Mouse (Mus musculus) C2C12 (cell line): ENCODE results near the gene Mlst8.

ENCODE experiments used
- CEBPB ChIP-seq: IDR thresholded peaks from one replicate; pipeline ENCODE4 v1.6.1; 2011; ENCODE audit warnings: low read depth, mild to moderate bottlenecking, control low read depth, moderate library complexity
- CTCF ChIP-seq: IDR thresholded peaks from one replicate; pipeline ENCODE4 v1.5.1; 2011; ENCODE audit not compliant: control insufficient read depth, insufficient read depth, insufficient read length
- FOSL1 ChIP-seq: IDR thresholded peaks from one replicate; pipeline ENCODE4 v1.8.0; 2011; ENCODE audit warnings: mild to moderate bottlenecking, low read length; ENCODE audit not compliant: poor library complexity, insufficient read depth, severe bottlenecking
- MAX ChIP-seq: IDR thresholded peaks from one replicate; pipeline ENCODE4 v1.6.1; 2011; ENCODE audit warnings: mild to moderate bottlenecking, control low read depth
- MYOD1 ChIP-seq: IDR thresholded peaks from one replicate; pipeline ENCODE4 v1.6.1; 2011; ENCODE audit warnings: low read depth; ENCODE audit not compliant: control insufficient read depth, insufficient read length
- MYOG ChIP-seq: IDR thresholded peaks from one replicate; pipeline ENCODE4 v1.6.1; 2011; ENCODE audit not compliant: control insufficient read depth, insufficient read length; ENCODE audit errors: extremely low read depth
- USF1 ChIP-seq: IDR thresholded peaks from one replicate; pipeline ENCODE4 v1.6.1; 2011; ENCODE audit warnings: low read depth, mild to moderate bottlenecking, control low read depth, moderate library complexity

DNA sequence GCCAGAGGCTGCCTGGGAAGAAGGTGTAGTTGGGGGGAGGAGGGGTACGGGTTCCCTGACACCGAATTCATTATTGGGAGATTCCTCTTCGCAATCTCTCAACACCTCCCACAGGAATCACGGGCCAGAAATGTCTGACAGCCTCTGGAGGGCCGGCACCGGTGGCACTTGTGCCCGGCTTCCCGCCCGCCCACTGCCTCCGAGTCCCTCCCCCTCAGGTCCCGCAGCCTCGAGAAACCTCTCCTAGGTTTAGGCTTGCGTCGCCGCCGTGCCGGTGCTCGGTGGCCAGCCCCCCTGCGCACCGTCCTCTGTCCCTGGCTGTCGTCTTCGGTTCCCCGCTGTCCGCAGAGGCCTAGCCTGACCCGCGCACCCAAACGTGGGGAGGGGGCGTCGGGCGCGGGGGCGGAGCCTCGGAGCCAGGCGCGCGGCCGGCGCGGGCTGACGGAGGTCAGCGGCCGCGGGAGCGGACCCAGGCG lies 9.3 kb upstream of the Mlst8 start, which contains the start of gene Caskin1:
- TF ChIP-seq CTCF (no peak), MAX (no peak), USF1 (no peak), MYOG (no peak), MYOD1 (no peak), FOSL1 (no peak), CEBPB (no peak)
